Mouse (Mus musculus): ENCODE measurements at regions not wholly inside any gene's neighbourhood (a gene's known extent, or its start where the extent isn't known, plus 50 kb on each side); places are given as distances from the start of the nearest gene placed in this dataset.

DNA sequence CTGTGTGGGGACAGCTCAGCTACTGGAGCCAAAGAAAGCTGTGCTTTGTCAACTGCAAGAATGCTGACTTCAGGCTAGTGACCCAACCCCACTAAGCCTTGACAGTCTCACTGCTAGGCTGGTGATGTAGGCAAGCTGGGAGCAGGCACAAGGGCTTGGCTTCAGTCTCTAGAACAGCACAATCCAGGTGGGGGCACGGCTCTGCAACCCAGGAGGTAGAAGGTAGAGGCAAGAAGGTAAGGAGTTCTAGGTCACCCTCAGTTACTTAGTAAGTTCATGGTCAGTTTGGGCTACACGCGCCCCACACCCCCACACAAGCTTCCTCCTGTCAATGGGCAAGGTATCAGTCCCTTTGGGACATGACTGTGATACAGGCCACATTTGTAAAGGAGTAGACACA, 54.2 kb upstream of the 1700021F07Rik start:
- no peak for ATAC-seq (replicated peaks; ENCODE audit: insufficient number of reproducible peaks, low FRiP score, low TSS enrichment)
- no peaks in the 10 kb centered on the region for H3K9me3 ChIP-seq (replicated peaks; ENCODE audit: control insufficient read depth, low read length)
- no peak overlapping the region for H3K4me2 ChIP-seq
- no peaks in the 10 kb centered on the region for H3K36me3 ChIP-seq (ENCODE audit: control insufficient read depth, insufficient read depth, low read length)
- no peak overlapping the region for H3K9ac ChIP-seq (ENCODE audit: low read depth, low read length)
- H3K27ac ChIP-seq (ENCODE audit: low read depth, low read length), result no peak overlapping the region
- H3K4me3 ChIP-seq (ENCODE audit: low read depth, low read length), result no peak overlapping the region
- no peaks in the 10 kb centered on the region for H3K4me1 ChIP-seq (ENCODE audit: control insufficient read depth, insufficient read depth, low read length)
- H3K27me3 ChIP-seq (ENCODE audit: control insufficient read depth, insufficient read depth, low read length), result no peaks in the 10 kb centered on the region
- WGBS (ENCODE audit: insufficient replicate concordance), result 85% methylated on average over 3 of the region's 3 CpGs

DNA sequence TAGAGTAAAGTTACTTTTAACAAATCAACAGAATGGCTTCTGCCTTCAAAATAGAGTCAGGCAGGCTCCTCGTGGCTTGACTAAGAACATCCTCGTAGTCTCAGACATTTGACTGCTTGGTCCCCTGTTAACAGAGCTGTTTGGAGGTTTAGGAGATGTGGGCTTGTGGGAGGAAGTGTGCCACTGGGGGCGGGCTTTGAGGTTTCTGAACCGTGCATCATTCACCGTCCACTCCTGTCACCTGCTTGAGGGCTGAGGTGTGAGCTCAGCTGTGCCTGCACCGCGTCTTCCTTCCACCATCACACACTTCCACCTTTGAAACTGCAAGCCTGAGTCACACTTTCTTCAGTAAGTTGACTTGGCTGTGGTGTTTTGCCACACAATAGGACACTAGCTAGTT, 52.6 kb upstream of the 1700021F07Rik start:
- Histone ChIP-seq H3K27me3 (ENCODE audit: control insufficient read depth, insufficient read depth, low read length) (no peaks in the 10 kb centered on the region), H3K9me3 (replicated peaks; ENCODE audit: control insufficient read depth, low read length) (no peaks in the 10 kb centered on the region), H3K4me1 (ENCODE audit: control insufficient read depth, insufficient read depth, low read length) (no peaks in the 10 kb centered on the region), H3K4me3 (ENCODE audit: low read depth, low read length) (no peak overlapping the region), H3K4me2 (no peak overlapping the region), H3K9ac (ENCODE audit: low read depth, low read length) (no peak overlapping the region), H3K27ac (ENCODE audit: low read depth, low read length) (no peak overlapping the region), H3K36me3 (ENCODE audit: control insufficient read depth, insufficient read depth, low read length) (no peaks in the 10 kb centered on the region)
- ATAC-seq (replicated peaks; ENCODE audit: insufficient number of reproducible peaks, low FRiP score, low TSS enrichment), result no peak
- WGBS (ENCODE audit: insufficient replicate concordance), result 65% methylated on average over 7 of the region's 7 CpGs
